Mouse (Mus musculus) heart, adult 9 months (tissue): ENCODE measurements at regions not wholly inside any gene's neighbourhood (a gene's known extent, or its start where the extent isn't known, plus 50 kb on each side); places are given as distances from the start of the nearest gene placed in this dataset.
A peak's percentile ranks its signal among the peaks of the same experiment; 100 is the strongest.

ENCODE experiments used
- DNase-seq, 2 experiments: peaks; one replicate each; pipeline ENCODE4 v3.0.0; 2022; ENCODE audit warnings: low spot score in 2 of 2

DNA sequence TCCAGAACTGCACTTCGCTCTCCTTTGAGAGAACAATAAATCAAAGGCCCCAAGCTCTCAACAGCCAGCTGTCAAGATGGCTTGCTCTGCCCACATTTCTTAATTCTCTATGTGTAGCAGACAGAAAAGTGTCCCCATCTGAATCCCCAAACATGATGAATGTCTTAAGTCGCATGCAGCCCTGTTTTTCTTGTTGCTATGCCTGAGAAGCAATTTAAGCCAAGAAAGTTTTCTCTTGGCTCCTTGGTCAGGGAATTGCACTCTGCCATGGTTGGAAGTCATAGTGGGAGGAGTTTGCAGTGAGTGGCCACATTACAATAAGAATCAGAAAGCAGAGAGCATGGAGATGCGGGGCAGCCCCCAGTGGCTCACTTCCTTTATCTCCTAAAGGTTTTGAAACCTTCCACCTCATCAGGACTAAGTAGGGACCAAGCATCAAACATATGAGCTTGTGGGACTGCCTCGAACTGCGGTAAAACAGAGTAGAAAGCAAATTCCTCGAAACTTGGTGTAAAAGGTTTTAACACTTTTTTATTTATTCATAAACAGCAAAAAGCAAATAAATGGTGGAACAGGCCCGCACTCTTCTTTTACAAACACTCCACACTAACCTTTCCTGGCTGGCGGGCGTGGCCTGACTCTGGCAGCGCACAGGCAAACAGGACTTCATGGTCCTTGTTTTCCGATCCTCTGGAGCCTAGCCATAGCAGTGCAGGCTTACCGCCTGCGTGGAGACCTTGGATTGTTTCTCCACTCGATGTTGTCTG, 227.4 kb downstream of the Ankrd50 start:
- DNase-seq, result peak in 1 of 2 experiments; percentile 36

DNA sequence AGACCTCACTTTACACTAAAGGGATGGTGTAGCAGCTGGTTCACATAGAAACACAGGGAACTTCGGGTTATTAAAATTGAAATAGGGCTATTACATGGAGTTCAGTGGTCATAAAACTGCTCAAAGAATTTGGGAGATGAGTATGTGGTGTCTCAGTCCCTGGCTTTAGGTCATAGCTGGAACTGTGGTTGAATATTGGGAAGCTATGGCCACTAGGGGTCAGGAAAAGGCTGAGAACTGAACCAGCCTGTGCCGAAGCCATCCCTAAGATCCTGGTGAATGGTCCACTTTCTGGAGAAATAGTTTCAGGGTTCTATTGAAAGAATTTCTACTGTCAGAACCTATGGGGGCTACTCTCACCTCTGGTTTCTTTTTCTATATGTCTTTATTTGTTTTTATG, 229.0 kb downstream of the Ankrd50 start:
- DNase-seq, result peak; percentile 71 to 79

DNA sequence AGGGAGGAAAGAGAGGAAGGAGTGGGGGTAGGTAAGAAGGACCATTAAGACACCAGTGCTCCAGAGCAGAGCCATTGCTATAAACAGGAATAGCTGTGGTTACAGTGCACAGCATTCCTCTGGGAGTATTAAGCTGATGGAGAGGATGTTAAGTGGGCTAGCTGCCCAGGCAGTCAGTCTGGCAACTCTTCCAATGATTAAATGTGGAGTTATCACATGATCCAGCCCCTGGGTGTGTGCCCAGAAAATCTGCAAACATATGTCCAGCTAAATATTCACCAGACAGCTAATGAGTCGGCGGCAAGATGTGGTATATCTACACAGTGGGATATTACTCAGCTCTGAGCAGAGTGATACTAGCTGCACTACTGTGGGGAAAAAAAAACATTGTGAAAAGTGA, 229.7 kb downstream of the Ankrd50 start:
- DNase-seq, result peak; percentile 89 to 92

DNA sequence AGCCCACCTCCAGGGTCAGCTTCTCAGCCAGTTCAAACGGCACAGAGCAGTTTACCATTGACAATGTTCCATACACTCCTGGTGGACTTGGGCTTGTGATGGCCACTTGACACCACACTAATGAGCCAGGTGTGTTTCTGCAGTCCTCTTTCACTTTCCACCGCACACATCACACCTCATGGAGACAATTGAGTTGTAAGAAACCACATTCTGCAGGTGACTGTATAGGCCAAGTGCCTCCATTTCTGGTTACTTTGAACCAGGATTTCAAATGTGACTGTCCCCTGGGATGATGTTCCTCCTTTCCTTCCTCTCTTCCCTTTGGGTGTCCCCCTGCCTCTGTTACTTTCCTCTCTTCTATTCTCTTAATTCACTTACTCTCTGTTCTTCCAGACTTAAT, 233.1 kb downstream of the Ankrd50 start:
- DNase-seq, result no peak

DNA sequence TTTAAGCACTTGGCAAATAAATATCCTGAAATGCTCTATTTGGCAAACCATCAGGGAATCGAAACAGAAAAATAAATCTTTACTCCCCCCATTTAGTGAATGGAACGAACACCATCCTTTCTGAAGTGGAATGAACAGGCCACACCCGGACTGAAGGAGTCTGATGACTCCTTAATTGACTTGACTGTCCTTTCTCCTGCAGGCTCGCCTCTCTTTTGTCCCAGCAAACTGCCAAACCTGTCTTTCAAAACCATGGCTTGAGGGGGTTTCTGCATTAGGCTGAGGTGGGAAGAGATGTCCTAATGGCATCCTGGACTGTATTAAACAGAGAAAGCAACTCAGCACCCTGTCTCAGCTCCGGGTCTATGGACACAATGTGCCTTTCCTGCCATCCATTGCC, 234.1 kb downstream of the Ankrd50 start:
- no peak for DNase-seq

DNA sequence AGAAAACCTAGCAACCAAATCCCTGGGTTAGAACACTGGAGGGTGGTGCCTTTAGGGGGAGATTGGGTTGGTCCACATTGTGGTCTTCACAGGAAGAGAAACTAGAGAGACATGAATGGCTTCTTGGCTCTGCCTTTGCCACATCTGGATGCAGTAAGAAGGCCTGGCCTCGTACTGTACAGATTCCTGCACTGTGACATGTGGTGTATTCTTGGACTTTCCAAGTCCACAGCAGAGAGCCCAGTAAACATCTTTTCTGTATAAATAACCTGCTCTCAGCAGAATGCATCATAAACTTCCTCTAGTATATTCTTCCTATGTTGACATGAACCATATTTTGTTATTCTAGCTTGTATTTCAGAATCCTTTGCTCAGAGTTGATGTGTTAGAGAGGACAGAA, 235.7 kb downstream of the Ankrd50 start:
- no peak for DNase-seq

DNA sequence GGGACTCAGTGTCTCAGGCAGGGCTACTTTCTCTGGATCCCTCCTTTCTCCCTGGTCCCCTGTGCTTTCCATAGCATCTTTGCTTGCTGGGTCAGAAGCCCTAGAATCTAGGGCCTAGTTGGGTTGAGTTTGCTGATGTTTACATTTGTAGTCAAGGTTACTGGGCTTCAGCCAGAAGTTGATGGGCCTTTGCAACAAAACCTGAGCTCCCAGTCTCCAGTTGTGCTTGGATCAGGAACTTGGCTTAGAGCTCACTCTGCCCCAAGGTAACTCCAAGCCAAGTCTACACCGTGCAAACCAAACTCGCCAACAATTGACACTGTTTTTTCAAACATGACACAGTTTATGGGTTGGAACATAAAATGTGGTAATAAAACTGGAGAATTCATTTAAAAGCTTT, 238.2 kb downstream of the Ankrd50 start:
- DNase-seq, result peak in 1 of 2 experiments; percentile 39

DNA sequence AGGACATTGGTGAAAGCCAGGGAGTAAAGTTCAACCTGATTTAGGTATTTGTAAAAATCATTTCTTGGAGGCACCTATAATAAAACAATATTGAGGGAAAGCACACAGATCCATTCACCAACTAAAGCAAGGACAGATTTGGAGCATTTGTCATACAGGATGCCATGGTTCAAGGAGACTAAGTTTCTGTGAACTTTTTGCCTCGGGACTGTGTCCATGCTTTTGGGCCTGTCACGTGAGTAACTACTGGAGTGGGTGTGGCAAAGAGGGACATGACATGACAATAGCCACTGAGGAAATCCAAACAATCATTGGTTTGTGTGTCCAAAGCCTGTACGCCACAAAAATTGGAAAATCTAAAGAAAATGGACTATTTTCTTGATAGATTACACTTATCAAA, 241.4 kb downstream of the Ankrd50 start:
- DNase-seq, result no peak

DNA sequence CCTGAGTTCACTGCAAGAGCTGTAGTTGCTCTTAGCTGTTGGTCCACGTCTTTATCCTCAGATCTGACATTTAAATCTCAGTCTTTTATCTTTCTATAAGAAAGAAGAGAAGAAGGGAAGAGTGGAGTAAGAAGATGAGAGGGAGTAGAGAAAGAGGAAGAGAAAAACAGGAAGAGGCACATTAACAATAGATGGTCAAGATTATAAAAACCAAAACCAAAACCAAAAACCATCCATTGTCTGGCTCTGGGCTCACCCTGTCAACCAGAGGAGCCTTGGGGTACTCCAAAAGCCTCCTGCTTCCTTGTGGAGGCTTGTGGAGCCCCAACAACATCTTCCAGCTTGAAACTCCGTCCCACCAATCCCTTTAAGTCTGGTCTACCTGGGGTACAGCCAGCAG, 247.0 kb downstream of the Ankrd50 start:
- no peak for DNase-seq

DNA sequence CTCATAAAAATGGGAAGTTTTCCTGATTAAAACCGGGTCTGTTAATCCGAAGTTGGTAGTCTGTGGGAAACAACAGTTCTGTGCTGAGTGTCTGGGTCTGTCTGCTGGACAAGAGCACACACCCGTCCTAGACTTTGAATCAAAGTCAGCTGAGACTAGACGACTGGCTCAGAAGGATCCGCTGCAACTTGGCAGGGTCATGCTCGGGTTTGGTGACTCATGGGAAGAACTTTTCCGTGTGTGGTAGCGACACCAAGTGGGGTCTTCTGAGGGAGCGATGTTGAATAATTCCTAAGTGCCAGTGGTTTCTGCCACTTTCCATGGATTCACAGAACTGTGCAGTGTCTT, 248.9 kb downstream of the Ankrd50 start:
- peak; percentile 53 to 57 for DNase-seq

DNA sequence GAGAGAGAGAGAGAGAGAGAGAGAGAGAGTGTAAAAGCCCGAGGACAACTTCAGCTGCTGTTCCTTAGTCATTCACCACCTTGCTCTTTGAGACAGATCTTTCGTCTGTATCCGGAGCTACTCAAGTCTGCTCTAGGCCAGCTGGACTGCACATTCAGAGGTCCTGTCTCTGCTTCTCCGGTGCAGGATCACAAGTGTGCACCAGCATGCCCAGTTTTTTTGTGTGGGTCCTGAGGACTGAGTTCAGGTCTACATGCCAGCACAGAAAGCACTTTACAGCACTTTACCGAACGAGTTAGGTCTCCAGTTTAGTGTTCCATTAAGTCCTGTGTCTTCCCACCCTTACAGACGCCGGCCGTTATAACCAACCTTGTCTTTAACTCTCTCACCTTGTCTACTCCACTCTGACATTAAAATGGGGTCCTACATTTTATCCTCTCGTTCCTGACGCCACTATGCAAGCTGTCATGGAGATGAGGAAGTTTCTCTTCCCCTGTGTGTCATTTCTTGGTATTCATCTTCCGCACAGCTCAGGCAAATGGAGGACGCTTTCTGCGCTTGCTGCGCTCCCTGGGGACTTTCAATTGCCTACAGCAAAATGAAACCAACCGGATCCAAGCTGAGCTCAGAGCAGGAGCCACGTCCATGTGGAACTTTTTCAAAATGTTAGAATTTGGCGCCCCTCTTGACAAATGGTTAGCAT, 249.5 kb downstream of the Ankrd50 start:
- DNase-seq, result no peak

DNA sequence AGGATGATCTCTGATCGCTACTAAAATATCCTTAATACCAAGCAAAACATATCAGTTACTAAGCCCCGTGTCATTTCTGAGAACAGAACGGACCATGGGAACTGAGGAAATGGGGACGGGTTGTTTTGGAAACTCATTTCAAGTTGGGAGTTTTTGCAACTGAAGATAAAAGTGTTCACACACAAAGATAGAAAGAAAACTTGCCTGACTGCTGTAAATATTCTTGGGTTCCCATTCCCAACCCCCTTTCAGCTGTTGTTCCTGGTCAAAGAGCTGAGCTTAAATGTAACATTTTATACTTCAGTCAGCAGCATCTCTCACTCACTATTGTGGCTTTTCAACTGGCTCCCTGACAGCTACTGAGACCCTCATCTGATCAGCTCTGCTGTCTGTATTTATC, 250.1 kb downstream of the Ankrd50 start:
- DNase-seq, result peak; percentile 30 to 44

DNA sequence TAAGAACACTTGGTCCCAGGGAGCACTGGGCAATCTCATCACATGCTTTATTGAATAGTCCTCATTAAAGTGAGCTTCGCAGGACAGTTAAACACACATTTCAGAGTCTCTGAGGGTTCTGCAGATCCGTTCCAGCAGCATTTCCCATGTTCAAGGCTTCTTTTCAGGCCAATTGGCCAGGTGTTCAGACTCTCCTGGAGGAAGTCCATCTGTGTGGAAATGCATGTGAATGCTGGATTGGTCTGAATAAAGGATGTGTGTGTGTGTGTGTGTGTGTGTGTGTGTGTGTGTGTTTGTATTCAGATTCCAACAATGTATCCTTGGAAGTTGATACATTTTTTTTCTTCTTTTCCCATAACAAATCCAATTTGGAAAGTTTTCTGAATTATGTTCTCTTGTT, 250.6 kb downstream of the Ankrd50 start:
- peak in 1 of 2 experiments; percentile 51 for DNase-seq

DNA sequence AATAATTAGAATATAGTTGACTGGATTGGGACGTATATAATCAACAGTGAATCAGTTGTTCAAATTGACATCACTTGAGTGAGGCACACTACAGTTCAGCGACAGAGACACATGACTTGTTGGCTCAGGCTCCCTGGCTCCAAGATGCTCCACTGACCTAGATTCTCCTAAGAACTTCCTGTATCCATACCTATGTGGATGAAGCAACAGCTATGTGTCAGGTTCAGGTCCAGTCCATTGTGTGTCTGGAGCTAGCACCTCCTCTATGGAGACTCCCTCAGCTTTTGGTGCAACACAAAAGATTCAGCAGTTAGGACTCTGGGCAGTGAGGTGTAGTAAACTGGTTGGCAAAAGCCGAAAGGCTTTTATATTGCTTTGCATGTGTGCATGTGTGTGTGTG, 251.6 kb downstream of the Ankrd50 start:
- DNase-seq, result no peak

DNA sequence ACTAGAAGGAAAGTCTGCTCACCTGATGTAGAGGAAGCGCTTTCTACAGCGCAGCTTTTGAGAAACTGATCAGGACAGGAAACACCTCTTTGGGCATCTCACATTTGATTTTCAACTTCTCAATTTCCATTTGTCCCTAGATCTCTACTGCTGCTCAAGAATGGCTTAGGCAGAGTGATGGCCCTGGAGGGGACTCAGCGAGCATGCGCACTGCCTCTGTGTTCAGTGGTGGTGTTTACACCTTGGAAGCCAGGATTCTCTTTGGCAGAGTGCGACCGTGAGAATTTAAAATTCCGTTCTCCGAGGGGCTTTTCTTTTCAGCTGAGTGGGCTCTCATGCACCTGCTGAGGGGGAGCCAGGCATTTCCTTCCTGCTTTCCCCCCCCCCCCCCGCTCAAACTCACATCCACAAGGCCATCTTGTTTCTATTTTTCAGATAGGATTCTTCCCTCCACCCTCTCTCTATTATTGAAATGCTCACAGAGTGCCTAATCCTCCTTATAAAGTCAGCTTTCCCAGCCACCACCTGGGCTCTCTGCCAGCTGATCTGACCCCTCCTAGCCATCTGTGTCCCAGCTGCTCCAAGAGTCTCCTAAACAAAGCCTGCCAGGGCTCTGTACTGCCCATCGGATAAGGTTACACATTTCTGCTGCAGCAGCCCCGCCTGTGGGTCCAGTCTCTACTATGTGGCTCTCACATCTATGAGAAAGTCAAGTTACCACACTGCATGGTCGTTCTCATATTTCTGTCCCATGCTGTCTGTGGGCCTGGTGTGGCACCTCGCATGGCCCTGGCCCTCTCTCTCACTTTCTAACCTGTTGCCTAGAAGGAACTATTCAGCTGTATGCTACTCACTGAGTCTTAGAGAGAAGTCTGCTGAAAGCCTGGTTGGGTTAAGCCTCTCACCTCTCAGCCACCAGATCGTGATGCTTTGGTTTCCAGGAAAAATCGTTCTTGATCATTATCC, 252.2 kb downstream of the Ankrd50 start:
- DNase-seq, result peak; percentile 86 to 88

DNA sequence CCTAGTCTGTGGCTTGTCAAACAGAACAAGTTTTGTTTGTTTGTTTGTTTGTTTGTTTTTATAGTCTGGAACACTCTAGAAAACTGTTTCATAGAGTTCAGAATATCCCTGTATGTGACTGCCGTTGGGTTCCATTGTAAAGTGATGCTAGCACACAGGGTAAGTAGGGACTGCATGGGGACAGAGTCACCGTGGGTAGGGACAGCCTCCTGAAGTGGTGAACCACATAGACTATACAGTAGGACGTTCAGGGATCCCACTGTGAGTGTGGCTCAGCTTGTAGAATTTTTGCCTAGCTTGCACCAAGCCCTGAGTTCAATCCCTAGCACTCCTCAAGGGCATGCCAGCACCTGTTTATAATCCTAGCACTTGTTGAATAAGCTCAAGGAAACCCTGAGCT, 253.1 kb downstream of the Ankrd50 start:
- no peak for DNase-seq

DNA sequence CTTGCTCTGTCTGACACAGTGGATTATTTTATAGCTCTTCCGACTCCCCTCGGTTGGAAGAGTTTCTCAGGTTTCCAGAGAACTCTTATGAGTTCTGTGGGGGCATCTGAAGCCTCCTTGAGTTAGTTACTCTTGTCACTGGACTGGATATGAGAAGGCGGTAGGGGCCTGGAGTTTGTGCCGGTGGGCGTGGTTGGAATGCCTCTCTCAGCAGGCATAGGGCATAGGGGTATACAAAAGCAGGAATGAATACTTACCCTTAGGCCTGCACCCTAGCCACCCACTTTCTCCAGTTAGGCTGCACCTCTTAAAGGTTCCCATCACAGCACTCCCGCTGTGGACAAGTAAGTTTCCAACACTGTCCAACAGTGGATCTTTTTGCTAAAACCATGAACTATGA, 253.8 kb downstream of the Ankrd50 start:
- no peak for DNase-seq

DNA sequence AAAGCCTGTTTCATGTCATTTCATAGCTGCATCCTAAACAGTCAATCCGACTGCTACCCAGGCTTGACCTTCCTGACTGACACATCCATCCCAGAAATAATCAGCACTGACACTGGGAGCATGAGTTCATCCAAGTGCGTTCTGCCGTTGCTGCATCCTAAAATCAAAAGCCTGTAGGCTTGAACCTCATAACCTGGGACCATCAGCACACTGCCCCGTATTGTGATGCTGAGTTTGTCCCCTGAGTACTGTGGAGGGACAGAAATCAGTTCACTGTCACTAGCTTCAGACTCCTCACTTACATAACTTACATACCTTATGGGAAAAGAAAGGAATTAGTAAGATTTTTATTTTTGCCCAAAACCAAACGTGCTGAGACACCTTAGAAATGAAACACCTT, 255.0 kb downstream of the Ankrd50 start:
- no peak for DNase-seq

DNA sequence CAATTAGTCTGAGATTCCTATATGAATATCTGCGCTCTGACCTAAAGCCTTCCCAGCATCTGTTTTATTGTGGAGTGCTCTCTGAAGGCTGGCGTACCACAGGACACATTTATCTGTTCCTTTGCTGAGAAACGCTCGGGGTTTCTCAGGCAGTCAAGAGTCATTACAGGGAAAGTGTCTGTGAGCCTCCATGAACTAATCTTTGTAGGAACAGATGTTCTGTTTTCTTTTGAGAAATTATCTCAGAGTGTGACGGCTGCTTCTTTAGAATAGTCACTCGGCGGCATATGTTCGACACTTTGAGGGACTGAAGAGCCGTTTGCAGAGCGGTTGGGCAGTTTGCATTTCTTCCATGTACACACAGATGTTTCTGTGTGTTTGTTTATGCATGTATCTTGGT, 255.6 kb downstream of the Ankrd50 start:
- no peak for DNase-seq

DNA sequence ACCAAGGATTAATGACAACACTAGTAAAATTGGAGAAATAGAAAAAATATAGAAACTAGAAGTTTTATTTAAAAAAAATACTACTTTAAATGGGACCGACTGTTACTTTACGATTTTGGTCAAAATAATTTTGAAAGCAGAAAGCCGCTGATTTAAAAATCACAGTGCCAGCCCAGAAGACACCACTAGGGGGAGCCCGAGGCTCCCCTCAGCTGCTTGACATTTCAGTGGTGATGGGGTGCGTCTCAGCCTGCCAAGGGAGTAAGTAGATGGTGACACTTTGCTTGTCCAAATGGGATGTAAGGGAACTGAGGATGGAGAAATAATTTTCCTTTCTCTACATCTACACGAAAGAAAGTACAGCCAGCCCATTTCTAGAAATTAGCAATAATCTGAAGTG, 257.0 kb downstream of the Ankrd50 start:
- peak in 1 of 2 experiments; percentile 63 for DNase-seq

DNA sequence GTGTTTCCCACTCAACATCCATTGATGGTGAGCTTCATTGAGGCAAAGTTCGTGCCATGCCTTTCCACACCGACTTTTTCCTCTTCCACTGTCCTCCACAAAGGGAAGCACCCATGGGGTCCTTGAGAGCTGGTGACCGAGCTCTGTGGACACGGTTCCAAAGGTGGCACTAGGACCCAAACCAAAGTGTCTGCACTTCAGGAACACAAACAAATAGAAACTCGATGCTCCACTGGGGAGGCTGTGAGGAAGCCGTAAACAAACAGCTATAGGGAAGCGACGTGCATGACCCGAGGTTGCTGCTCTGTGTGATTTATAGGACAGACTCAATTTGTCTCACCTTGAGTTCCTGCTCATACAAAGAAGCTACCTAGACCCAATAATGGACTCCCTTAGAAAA, 257.5 kb downstream of the Ankrd50 start:
- DNase-seq, result no peak

DNA sequence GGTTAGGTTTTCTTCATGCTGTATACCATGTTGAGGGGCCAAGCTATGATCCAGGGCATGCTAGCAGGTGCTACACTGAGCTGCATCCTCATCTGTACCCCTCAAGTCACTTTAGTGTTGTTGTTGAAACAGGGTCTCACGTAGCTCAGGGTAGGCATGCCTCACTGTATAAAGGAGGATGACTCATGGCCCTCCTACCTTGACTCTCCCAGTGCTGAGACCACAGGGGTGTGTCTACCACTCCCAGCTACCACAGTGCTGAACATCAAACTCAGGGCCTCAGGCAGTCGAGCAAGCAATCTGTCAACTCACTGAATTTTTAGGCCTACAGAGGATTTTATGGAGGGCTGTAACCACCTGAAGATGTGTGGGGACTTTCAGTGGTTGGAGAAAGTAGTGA, 258.5 kb downstream of the Ankrd50 start:
- no peak for DNase-seq
